Mouse (Mus musculus) neutrophil, adult 5-6 weeks (primary cell): ENCODE measurements around the gene Hikeshi. TPM values are rescaled to one million over a fixed set of nuclear protein-coding genes. Genes with fewer than 3 reads are reported as not detected.

Experiments used
- total RNA-seq: library from RNA; stranded (forward); fragments of 200-1000 nt; gene quantifications from 2 replicates; pipeline ENCODE4 v1.2.3, GENCODE M21; 2017

Hikeshi gene
- total RNA-seq, 1 experiment from 2014 or later, result 48.8 TPM

Other genes starting within 250 kb of the Hikeshi start
- not detected in 2 replicates for gene Ccdc81, start 37.6 kb downstream of the Hikeshi start, total RNA-seq
- gene Eed, start 39.8 kb upstream of the Hikeshi start, total RNA-seq, result 252 and 259 TPM in 2 replicates
- gene Picalm, start 189.0 kb upstream of the Hikeshi start, total RNA-seq, result 1,031 and 1,093 TPM in 2 replicates